Mouse (Mus musculus) brain, embryonic 14.5 days (tissue): ENCODE results near the gene Lrig3.

Source experiments
- CTCF ChIP-seq: fragments of 200-500 bp; IDR thresholded peaks from 2 replicates; pipeline ENCODE4 v1.5.1; 2012; ENCODE audit warnings: inconsistent platforms, mild to moderate bottlenecking, moderate library complexity, borderline replicate concordance; ENCODE audit not compliant: insufficient read depth, insufficient read length; ENCODE audit errors: extremely low read depth
- POLR2A ChIP-seq: fragments of 200-500 bp; IDR thresholded peaks from 2 replicates; pipeline ENCODE4 v1.6.1; 2012; ENCODE audit warnings: mild to moderate bottlenecking, inconsistent platforms, borderline replicate concordance; ENCODE audit not compliant: poor library complexity, insufficient read depth, insufficient read length, severe bottlenecking; ENCODE audit errors: extremely low read depth

DNA sequence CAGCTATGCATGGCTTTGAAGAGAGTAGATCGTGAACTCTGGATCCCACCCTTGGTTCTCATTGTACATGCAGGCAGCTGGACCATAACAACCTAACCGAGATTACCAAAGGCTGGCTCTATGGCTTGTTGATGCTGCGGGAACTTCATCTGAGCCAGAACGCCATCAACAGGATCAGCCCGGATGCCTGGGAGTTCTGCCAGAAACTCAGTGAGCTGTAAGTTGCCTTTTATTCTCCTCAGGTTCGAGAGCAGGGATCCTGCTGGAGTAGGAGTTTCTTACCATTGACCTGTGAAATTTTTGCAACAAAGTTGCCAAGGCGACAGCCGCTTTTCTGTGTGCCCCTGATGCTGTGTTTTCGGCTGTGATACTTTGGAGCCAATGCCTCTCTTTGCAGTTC lies 31.0 kb downstream of the Lrig3 start:
- TF ChIP-seq CTCF = no peak
- no peak for TF ChIP-seq POLR2A
